Mouse (Mus musculus) embryo, embryonic 11.5 days (tissue): ENCODE measurements around the gene Kcns1.

ENCODE experiments used
- DNase-seq: peaks from one replicate; pipeline ENCODE4 v3.0.0-alpha.2; 2012; ENCODE audit warnings: low read depth, low spot score

The Kcns1 gene

DNA sequence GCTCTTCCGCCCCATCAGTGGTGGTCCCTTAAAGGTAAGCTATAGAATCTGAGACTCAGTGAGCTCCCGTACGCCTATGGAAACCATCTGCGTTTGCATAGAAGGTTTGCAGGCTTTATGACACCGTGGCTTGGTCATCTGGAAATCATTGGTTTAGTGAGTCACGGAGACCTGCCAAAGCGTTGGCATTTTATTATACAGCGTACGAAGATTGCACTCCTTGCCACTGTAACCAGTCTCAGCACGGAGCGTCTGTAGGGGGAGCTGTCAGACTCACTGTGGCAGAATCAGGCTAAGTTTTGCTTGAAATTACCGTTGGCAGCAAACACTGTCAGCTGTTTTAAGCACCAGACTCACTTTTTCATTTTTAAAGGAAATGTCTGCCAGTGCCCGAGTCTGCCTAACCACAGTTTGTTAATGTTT, 44.4 kb downstream of the Kcns1 start:
- DNase-seq = no peak

DNA sequence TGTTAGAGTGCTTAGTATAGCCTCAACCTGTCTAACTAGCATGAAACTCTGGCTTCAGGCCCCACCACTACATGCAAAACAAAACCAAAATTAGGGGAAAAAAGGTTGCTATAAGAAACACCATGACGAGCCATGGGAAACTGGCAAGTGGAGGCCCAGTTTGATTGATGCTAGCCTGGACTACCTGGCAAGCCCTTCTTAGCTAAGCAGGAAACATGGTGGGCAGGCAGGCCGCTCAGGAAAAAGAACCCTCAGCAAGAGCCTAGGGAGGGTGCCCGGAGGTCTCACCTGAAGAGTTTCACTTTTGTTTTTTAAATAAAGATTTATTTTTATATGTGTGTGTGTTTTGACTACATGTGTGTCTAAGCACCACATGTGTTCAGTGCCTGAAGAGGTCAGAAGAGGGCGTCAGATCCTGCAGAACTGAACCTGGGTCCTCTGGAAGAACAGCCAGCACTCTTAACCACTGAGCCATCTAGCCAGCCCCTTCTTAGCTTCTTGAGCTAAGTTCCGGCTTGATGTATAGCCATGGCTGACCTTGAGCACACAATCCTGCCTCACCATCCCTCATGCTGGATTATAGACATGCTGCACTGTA, 47.6 kb downstream of the Kcns1 start:
- DNase-seq = no peak

DNA sequence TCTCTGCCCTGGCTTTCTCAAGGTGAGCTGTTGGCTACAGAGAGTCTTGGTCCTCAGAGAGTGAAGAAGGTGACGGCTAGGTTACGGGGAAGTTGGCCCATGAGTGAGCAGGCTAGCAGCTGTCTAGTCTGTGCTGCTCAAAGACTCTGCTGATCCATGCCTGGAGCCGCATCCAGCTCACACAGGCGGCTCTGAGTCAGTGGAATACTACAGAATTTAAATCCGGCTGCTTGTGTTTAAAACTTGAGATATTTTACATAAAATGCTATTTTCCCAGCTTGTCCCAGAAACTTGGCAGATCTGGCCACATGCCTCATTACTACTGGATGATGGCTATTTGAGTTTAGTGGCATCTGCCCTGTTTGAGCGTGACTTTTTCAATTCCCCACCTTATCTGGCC, 51.4 kb downstream of the Kcns1 start:
- no peak for DNase-seq

DNA sequence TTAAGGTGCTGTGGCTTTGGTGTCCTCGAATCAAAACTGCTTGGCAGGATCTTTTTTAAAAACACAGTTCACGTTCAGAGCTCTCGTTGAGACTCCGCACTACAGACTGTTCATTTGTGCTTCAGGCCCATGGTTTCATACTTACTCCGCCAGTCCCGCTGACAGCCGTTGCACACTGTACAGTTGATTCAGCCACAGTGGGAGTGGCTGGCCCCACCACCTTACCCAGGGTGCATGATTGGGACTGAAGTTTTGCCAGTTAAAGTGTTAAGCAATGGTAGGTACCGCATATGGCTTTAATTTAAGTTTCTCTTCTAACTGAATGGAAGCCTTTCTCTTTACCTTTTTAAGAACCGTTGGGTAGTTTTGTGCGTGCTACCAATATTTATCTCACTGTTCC, 55.4 kb downstream of the Kcns1 start:
- DNase-seq = no peak

DNA sequence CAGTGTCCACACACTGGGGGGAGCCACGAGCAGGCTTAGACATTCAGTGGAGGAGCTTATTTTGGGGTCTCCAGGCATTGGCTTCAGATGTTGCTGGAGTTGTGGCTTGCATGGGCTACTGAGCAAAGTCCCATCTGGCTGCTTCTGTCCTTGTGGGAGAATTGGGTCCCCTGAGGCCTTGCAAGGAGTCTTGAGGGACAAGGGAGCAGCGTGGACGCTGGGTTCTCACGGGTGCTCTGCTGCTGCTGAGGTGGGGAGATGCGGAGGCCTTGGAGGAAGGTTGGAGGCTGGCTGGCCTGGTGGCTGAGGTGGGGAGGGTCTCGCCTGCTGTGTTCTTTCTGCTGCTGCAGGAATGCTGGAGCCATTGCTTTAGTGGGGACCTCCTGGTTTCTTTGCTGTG, 56.9 kb downstream of the Kcns1 start:
- DNase-seq = no peak
